Mouse (Mus musculus) heart, embryonic 11.5 days (tissue): ENCODE data around the gene Srl. TPM values are rescaled to one million over a fixed set of nuclear protein-coding genes. Genes with fewer than 3 reads are reported as not detected.
"Not testable (repeated sequence)": the region's sequence is repeated elsewhere in the genome, so short reads cannot be mapped to it uniquely, and the experiment has no call there.

Experiments used
- ATAC-seq: fragments of 200-750 bp; cut with Nextera tagmentation; replicated peaks from 2 replicates; pipeline ENCODE4 v1.8.0; 2017; ENCODE audit warnings: moderate library complexity; ENCODE audit not compliant: insufficient number of reproducible peaks, low FRiP score, low TSS enrichment
- H3K27ac ChIP-seq: fragments of 300-500 bp; sonication (generic); 2 replicates; pipeline ENCODE4 v1.5.1; 2014; ENCODE audit warnings: mild to moderate bottlenecking, low read depth, low read length
- H3K27me3 ChIP-seq: fragments of 300-500 bp; sonication (generic); 2 replicates; pipeline ENCODE4 v1.6.1; 2014; ENCODE audit warnings: mild to moderate bottlenecking, low read length, mixed read lengths; ENCODE audit not compliant: control insufficient read depth, insufficient read depth
- H3K36me3 ChIP-seq: fragments of 300-500 bp; sonication (generic); 2 replicates; pipeline ENCODE4 v1.6.1; 2014; ENCODE audit warnings: mild to moderate bottlenecking, low read length, moderate library complexity, mixed read lengths; ENCODE audit not compliant: control insufficient read depth, insufficient read depth
- H3K4me1 ChIP-seq: fragments of 300-500 bp; sonication (generic); 2 replicates; pipeline ENCODE4 v1.6.1; 2014; ENCODE audit warnings: low read length; ENCODE audit not compliant: control insufficient read depth, insufficient read depth
- H3K4me2 ChIP-seq: fragments of 300-500 bp; sonication (generic); 2 replicates; pipeline ENCODE4 v1.6.1; 2014; ENCODE audit warnings: mild to moderate bottlenecking, moderate library complexity
- H3K4me3 ChIP-seq: fragments of 300-500 bp; sonication (generic); 2 replicates; pipeline ENCODE4 v1.5.1; 2014; ENCODE audit warnings: low read depth, low read length
- H3K9ac ChIP-seq: fragments of 300-500 bp; sonication (generic); 2 replicates; pipeline ENCODE4 v1.6.1; 2014; ENCODE audit warnings: mild to moderate bottlenecking, low read depth, low read length, moderate library complexity
- H3K9me3 ChIP-seq: fragments of 300-500 bp; sonication (generic); replicated peaks from 2 replicates; pipeline ENCODE4 v1.6.1; 2016; ENCODE audit warnings: low read length; ENCODE audit not compliant: control insufficient read depth
- WGBS: fragments of 180-500 bp; shearing (Covaris S2); extraction: QIAGEN DNeasy Blood & Tissue Kit; methylation state at CpG from one replicate; pipeline ENCODE4 v1.1.7; 2014; ENCODE audit not compliant: insufficient replicate concordance; 5-methylcytosine and 5-hydroxymethylcytosine counted together
- polyA plus RNA-seq: library from polyadenylated mRNA; unstranded; fragments of >200 nt; fragmentation: Nextera tagmentation; extraction: Ambion mirVana; gene quantifications from 2 replicates; pipeline ENCODE4 v1.2.1, GENCODE M21; 2014

Gene Srl
- 147 and 191 TPM in 2 replicates for polyA plus RNA-seq

DNA sequence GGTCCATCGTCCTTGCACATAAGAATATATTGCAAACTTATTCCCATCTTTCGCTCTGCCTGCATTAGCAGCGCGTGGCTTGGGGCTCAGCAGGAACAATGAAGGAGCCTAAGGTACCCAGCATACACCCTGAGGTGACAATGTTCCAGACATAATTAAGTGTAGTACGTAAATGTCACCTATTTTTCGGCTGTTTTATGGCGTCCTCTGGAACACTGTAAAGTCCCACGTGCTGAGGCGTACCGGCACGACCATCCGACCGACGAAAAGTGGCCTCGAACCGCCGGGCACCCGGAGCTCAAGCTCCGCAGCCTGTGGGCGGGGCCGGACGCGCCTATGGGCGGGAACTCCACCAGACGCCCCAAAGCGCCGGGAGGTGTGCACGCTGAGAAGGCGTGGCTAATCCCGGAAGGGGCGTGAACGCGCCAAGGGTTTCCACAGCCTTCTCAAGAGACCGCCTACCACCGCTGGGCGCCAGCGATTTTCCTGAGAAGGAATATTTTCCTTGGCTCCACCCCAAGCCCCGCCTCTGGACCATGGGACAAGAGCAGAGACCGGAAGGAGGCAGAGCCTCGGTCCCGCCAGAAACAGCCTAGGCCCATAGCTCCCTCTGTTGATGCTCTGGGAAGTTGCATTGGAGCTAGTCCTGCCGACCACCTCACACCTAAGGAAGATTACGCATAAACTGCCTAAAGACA lies at the start of gene Srl:
Srl (minus strand) TSS at position 316 of the 698 bp plus-strand sequence.
- peak; percentile 95 for ATAC-seq
- Histone ChIP-seq H3K27me3 (no peaks in the 10 kb centered on the region), H3K27ac (0 out of 2 replicates have a peak within 1 kb of the TSS, but pooled peaks have one; percentile 12), H3K36me3 (no peaks in the 10 kb centered on the region), H3K9ac (peak within 1 kb of the TSS; percentile 79), H3K4me2 (peak within 1 kb of the TSS; percentile 70), H3K4me3 (peak within 1 kb of the TSS; percentile 48), H3K9me3 (no peaks in the 10 kb centered on the region), H3K4me1 (peaks cover 10% of the 10 kb centered on the region)
- WGBS = 1% methylated on average over 43 of the region's 43 CpGs

DNA sequence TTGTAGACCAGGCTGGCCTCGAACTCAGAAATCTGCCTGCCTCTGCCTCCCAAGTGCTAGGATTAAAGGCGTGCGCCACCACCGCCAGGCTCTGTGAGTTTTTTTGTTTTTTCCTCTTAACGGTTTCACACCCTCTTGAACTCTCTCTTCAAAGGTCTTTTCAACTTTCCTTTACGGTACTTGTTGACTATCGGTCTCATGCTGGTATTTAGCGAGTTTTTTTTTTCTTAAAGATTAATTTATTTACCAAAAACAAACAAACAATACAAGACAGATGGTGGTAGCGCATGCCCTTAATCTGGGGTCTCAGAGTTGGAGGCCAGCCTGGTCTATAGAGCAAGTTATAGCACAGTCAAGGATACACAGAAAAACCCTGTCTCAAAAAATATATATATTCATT lies 48.6 kb upstream of the Srl start:
- 94% methylated on average over 9 of the region's 9 CpGs for WGBS
- ATAC-seq = no peak

DNA sequence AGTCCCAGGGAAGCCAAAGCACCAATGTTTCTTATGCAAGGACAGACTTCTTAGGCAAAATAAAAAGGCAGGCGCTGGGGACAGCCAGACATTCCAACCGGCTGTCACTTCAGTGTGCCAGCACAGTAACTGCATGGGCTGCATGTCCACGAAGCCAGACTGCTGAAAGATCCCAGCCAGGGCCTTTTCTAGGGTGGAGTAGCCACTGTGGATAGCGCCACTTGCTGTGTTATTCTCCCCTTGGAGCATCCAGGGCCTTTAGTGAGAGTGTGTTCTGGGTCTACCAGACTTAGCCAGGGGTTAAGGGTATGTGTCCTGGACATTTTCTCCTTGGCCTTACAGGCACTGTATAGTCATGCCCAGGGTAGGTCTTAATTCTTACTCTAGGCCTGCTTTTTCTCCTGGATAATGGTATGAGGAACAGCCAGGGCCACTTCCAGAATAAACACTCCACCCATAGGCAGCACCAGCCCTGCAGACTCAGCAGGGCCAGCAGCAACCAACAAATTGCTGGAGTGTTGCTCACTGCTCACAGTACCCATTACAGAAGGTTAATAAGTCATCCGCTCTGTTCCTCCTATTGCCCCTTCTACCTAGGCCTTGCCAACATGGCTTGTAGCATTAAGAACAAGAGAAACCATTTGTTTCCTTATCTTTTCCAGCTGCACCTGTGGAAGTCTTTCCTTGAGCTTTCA lies 46.0 kb upstream of the Srl start:
- ATAC-seq = no peak
- 48% methylated on average over 5 of the region's 5 CpGs for WGBS
- peaks cover 26% of the 10 kb centered on the region for H3K4me1 ChIP-seq
- peak overlapping the region; percentile 74 for H3K9ac ChIP-seq
- H3K4me3 ChIP-seq = no peak overlapping the region
- H3K27ac ChIP-seq = peak overlapping the region; percentile 95
- no peaks in the 10 kb centered on the region for H3K9me3 ChIP-seq
- H3K27me3 ChIP-seq = no peaks in the 10 kb centered on the region
- H3K4me2 ChIP-seq = no peak overlapping the region; the same call in 1 of the 2 replicates
- peaks cover 5% of the 10 kb centered on the region for H3K36me3 ChIP-seq

More for the DNA sequence above, 48.6 kb upstream of the Srl start:
- no peak overlapping the region for H3K4me3 ChIP-seq
- H3K27ac ChIP-seq = no peak overlapping the region
- H3K36me3 ChIP-seq = peaks cover 5% of the 10 kb centered on the region
- no peaks in the 10 kb centered on the region for H3K9me3 ChIP-seq
- H3K9ac ChIP-seq = no peak overlapping the region
- H3K4me2 ChIP-seq = no peak overlapping the region
- no peaks in the 10 kb centered on the region for H3K27me3 ChIP-seq
- peaks cover 35% of the 10 kb centered on the region for H3K4me1 ChIP-seq

DNA sequence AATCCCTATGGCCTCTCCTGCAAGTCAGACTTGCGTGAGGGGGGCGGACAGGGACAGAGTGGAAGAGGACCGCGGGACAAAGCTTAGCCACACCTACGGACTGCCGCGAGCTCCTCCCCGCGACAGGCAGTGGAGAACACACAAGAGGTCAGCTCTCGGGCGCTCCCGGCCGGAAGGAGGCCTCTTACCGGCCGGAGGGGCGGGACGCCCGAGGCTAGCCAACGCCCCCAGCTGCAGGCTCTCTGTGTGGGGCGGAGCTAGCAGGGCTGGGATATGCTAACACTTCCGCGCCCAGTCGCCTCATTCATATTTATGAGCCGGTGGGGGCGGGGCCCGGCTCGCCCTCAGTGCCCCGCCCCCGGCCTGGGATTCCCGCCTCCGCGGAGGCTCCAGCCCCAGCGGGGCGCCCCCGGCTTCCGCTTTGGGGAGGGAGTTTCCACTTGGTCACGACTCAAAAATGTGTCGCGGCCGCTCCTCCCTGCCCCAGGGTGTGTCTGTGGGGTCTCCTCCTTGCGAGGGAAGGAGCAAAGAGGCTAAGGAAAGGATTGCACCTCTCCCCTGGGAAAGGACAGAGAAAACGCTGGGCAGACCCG lies 45.0 kb upstream of the Srl start:
- Histone ChIP-seq H3K27me3 (no peaks in the 10 kb centered on the region), H3K36me3 (peaks cover 5% of the 10 kb centered on the region), H3K4me1 (peaks cover 20% of the 10 kb centered on the region), H3K9ac (peak overlapping the region; percentile 74), H3K4me2 (peak overlapping the region; percentile 66), H3K4me3 (peak overlapping the region; percentile 43), H3K9me3 (no peaks in the 10 kb centered on the region), H3K27ac (peak overlapping the region; percentile 95)
- WGBS = under 1% methylated on average over 41 of the region's 43 CpGs
- ATAC-seq = peak; percentile 99

DNA sequence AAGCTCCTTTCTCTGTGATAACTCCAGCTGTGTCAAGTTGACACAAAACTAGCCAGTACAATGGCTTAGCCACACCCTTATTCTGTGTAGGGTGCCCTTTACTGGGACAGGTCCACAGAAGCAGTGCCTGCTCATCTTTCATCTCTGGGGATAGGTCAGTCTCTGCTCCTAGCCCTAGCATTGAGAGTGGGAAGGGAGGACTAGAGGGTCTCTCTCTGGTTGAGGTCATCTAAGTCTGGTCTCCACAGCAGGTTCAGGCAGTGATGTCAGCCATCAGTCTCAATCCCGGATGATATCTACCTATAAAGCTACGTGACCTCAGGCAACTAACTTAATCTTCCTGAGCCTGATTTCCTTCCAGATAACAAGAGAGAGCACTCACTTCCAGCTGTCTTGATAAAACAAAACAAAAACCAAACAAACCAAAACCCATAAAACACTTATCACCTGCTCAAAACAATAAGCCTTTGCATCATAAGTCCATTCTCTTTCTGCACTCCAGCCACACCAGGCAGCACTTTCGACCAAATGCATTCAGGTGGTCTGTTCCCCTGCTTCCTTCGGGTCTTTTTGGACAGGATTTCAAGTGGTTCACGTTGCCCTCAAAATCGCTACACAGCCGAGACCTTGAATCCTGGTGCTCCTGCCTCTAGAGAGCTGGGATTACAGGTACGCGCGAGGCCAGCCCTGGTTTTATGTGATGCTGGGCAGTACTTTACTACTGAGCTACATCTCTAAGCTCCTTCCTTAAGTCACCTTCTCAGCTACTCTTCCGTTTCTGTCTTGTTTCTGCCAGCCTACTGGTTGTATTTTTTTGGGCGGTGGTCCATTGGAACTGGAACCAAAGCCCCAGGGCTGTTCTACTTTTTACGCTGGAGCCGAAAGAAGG lies 44.3 kb upstream of the Srl start:
- Histone ChIP-seq H3K4me1 (peaks cover 20% of the 10 kb centered on the region), H3K27me3 (no peaks in the 10 kb centered on the region), H3K36me3 (peaks cover 5% of the 10 kb centered on the region), H3K9me3 (no peaks in the 10 kb centered on the region), H3K4me3 (peak overlapping the region; percentile 43), H3K27ac (peak overlapping the region; percentile 95), H3K9ac (peak overlapping the region; percentile 72), H3K4me2 (peak overlapping the region; percentile 66)
- 8% methylated on average over 14 of the region's 14 CpGs for WGBS
- ATAC-seq = peak; percentile 13; the same call in 1 of the 2 replicates

DNA sequence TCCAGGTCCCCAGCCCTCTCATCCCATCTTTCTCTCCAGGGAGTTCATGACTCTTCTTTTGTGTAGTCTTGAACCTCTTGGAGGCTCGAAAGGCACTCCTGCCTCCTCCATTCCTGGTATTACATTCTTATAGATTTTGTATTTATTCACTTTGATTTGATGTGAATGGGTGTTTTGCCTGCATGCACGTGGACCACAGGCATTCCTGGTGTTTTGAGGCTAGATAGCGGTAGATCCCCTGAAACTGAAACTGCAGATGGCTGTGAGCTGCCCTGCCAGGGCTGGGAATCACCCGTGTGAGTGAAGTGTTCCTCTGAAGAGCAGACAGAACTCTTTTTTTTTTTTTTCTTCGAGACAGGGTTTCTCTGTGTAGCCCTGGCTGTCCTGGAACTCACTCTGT lies 42.8 kb upstream of the Srl start:
- peaks cover 20% of the 10 kb centered on the region for H3K4me1 ChIP-seq
- no peak for ATAC-seq
- 78% methylated on average over 5 of the region's 5 CpGs for WGBS

DNA sequence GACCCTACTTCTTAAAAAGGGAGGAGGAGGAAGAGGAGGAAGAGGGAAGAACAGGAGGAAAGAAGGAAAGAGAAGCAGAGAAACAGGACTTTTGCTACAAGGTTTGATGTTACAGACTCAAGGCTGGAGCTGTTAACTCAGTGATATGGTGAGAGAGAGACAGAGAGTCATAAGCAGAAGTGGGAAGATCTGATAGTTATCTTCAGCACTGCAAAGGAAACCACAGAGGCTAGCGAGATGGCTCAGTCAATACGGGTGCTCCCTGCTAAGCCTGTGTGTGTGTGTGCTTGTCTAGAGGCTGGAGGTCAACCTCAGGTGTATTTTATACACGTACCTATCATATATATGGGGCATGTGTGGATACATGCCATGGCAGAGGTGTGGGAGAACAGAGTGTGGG lies 42.2 kb upstream of the Srl start:
- H3K36me3 ChIP-seq = no peaks in the 10 kb centered on the region
- 73% methylated on average over 3 of the region's 3 CpGs for WGBS
- H3K9ac ChIP-seq = no peak overlapping the region
- H3K4me2 ChIP-seq = no peak overlapping the region
- ATAC-seq = no peak
- no peaks in the 10 kb centered on the region for H3K9me3 ChIP-seq
- H3K27ac ChIP-seq = no peak overlapping the region
- H3K27me3 ChIP-seq = no peaks in the 10 kb centered on the region
- H3K4me3 ChIP-seq = no peak overlapping the region
- H3K4me1 ChIP-seq = peaks cover 23% of the 10 kb centered on the region

More for the DNA sequence above, 42.8 kb upstream of the Srl start:
- Histone ChIP-seq H3K36me3 (no peaks in the 10 kb centered on the region), H3K4me3 (no peak overlapping the region), H3K9me3 (no peaks in the 10 kb centered on the region), H3K4me2 (no peak overlapping the region), H3K27ac (no peak overlapping the region), H3K27me3 (no peaks in the 10 kb centered on the region), H3K9ac (no peak overlapping the region)

DNA sequence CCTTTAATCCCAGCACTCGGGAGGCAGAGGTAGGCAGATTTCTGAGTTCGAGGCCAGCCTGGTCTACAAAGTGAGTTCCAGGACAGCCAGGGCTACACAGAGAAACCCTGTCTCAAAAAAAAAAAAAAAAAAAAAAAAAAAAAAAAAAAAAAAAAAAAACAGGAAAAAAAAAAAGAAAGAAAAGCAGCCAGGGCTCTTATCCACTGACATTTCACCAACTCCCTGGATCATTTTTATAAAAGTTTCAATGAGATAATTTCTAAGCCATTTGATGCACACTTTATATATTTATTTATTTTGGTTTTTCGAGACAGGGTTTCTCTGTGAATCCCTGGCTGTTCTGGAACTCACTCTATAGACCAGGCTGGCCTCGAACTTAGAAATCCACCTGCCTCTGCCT lies 39.6 kb upstream of the Srl start:
- not testable (repeated sequence) for H3K4me2 ChIP-seq, H3K27ac ChIP-seq, ATAC-seq, H3K36me3 ChIP-seq, H3K27me3 ChIP-seq, H3K9ac ChIP-seq, H3K9me3 ChIP-seq, H3K4me3 ChIP-seq
- 73% methylated on average over 4 of the region's 4 CpGs for WGBS
- H3K4me1 ChIP-seq = peaks cover 11% of the 10 kb centered on the region; the same call in 1 of the 2 replicates
